Mouse (Mus musculus) embryonic fibroblast, embryonic 13.5 days (primary cell): Measurements from ENCODE around the gene Olfr592.

Experiments
- CTCF ChIP-seq: IDR thresholded peaks from 2 replicates; pipeline ENCODE4 v1.5.1; 2011; ENCODE audit warnings: mild to moderate bottlenecking, control low read depth, low read length, moderate library complexity, borderline replicate concordance; ENCODE audit not compliant: insufficient read depth
- POLR2A ChIP-seq: IDR thresholded peaks from 2 replicates; pipeline ENCODE4 v1.6.1; 2011; ENCODE audit warnings: low read depth, mild to moderate bottlenecking, control low read depth, low read length, moderate library complexity

DNA sequence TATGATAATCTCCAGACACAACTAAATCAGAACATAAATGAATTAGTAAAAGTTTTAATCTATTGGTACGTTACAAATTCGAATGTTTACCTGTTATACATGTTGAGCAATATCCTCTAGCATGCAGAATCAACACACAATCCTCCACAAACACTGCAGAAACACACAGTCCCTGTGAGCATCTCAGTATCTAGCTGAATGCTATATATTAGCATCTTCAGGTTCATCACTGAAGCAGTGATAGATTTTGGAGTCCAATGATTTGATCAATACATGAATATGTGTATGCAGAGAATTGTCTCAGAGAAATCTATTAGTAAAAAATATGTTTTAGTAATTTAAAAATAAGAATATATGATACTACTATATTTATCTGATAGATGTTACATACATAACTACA, 28.3 kb upstream of the Olfr592 start, which contains the start of gene Olfr589:
- no peak for TF ChIP-seq CTCF
- TF ChIP-seq POLR2A, result no peak
